Mouse (Mus musculus): ENCODE results near the gene Ptgfrn. TPM values are rescaled to one million over a fixed set of nuclear protein-coding genes. Genes with fewer than 3 reads are reported as not detected.
A peak's percentile ranks its signal among the peaks of the same experiment; 100 is the strongest.

The Ptgfrn gene
- polyA plus RNA-seq, 1 experiment from 2014 or later: 160 TPM

DNA sequence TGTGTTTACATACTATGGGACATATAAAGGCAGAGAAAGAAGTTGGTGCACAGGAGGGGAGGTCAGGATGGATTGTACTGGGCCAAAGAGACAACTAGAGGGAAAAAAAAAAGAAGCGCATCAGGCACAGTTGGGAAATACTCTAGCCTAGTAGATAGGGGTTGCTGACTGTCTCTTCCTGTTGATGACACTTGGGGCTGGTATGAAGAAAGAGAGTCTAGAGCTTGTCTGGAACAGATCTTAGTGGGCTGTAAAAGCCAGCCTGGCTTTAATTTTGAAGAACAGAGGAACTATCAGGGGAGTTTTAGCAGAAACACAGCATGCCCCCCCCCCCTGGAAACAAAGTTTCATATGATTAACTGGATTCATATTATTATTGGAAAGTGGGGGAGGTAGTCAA, 79.4 kb downstream of the Ptgfrn start:
- DNase-seq (ENCODE audit: low read depth, low spot score) (no peak), ATAC-seq (no peak)
- ChIA-PET CTCF (interaction anchor here (0.8 to 1.1 kb wide), 2 partner anchors 26 to 31 kb away, joined by 3 read pairs; no protein-coding TSS in a partner anchor), POLR2A (no interaction called here)
- H3K27me3 ChIP-seq: no peaks in the 10 kb centered on the region
- in situ Hi-C loops (cut with MboI; ENCODE audit: low pct_unique_long_range_greater_than_20kb): no loop called here
- TF ChIP-seq CTCF (IDR thresholded peaks at IDR 0.05): no peak

DNA sequence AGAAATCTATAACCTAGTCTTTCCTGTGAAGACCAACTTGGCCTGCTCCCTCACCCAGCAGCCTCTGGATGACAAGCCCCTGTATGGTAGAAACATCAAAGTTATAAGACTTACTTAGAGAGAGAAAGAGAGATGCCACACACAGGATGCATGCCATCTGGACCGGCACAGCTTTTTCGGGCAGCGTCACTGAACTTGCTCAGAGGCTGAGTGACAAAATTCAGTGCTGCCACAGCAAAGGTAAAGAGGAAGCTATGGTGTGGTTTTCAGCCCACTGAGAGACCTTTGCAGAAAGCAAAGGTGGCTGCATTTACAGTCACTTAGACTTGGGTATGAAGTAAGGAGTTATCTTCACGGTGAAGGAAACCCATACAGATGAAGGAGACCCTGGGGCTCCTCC, 80.7 kb downstream of the Ptgfrn start, which contains the start of gene Cd101:
Cd101 (minus strand) TSS at position 218 of the 400 bp plus-strand sequence.
- DNase-seq (ENCODE audit: low read depth, low spot score) (no peak), ATAC-seq (no peak)
- POLR2A ChIA-PET: no interaction called here
- no peaks in the 10 kb centered on the region for H3K27me3 ChIP-seq
- CTCF ChIA-PET: interaction anchor here (1.4 to 1.5 kb wide), 2 partner anchors 13 to 25 kb away, joined by 4 read pairs; no protein-coding TSS in a partner anchor
- TF ChIP-seq CTCF (IDR thresholded peaks at IDR 0.05): no peak
- in situ Hi-C loops (cut with MboI; ENCODE audit: low pct_unique_long_range_greater_than_20kb): no loop called here

DNA sequence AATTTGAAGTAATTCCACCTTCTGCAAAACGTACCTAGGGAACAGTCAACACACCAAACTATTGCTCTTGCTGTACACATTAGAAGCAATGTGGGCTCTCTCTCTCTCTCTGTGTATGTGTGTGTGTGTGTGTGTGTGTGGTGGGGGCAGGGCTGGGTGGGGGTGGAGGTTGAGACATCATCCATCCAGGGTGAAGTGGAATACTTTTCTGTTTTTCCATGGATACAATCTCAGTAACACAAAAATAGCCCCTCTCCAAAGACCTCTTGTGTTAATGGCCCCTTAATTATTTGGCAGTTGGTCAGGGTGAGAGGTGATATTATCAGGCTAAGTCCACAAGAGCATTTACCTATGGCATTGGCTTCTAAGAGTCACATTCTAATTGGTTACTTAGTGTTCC, 83.3 kb downstream of the Ptgfrn start:
- ATAC-seq (no peak), DNase-seq (ENCODE audit: low read depth, low spot score) (no peak)
- ChIA-PET CTCF (interaction anchor here (0.6 kb wide), 1 partner anchor 12 kb away, joined by 3 read pairs; no protein-coding TSS in a partner anchor), POLR2A (no interaction called here)
- TF ChIP-seq CTCF (IDR thresholded peaks at IDR 0.05): no peak
- H3K27me3 ChIP-seq: no peaks in the 10 kb centered on the region
- in situ Hi-C loops (cut with MboI; ENCODE audit: low pct_unique_long_range_greater_than_20kb): no loop called here

DNA sequence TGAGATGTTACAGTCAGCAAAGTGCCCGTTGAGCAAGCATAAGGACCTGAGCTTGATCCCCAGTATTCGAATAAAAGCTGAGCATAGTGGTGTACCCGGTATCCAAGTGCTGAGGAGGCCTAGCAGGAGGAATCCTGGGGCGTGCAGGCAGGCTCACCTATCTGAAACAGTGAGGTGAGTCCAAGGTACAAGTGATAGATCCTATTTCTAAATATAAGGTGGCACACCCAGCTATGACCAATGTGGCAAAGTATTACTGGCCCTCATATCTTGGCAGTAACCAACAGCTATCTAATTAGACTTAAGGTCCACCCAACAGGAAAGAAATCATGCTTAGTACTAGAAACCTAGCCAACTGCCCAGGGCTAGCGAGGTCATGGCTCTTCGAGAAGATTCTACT, 87.1 kb downstream of the Ptgfrn start:
- ChIA-PET POLR2A (no interaction called here), CTCF (interaction anchor here (0.6 to 1.4 kb wide), 3 partner anchors 18 to 122 kb away, joined by 3 read pairs; no protein-coding TSS in a partner anchor)
- ATAC-seq: no peak
- DNase-seq (ENCODE audit: low read depth, low spot score): no peak
- TF ChIP-seq CTCF (IDR thresholded peaks at IDR 0.05): no peak
- no peaks in the 10 kb centered on the region for H3K27me3 ChIP-seq
- in situ Hi-C loops (cut with MboI; ENCODE audit: low pct_unique_long_range_greater_than_20kb): no loop called here

DNA sequence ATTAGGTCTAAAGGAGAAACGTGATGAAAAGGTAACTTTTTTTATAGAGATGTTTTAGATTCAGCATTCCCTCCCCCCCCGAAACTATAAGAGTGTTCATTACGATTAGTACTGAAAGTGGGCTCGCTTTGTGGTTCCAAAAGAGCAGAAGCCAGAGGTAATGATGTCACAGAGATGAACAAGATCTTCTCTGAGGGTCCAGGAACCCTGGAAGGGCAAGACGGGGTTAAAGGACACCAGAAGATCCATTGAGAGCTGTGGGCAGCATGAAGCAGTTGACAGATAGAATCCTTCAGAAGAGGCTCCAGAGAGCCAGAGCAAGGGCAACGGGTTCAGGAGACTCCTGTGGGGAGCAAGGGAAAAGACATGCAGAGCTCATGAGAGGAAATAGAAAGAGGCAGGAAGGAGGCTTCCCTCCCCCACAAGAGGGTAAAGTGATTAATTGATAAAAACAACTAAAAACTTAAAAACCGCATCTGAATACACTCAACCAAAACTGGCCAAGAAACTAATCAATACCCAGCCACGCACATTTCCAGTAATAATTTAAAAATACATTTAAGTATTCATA, 88.5 kb downstream of the Ptgfrn start:
- ATAC-seq (no peak), DNase-seq (ENCODE audit: low read depth, low spot score) (no peak)
- in situ Hi-C loops (cut with MboI; ENCODE audit: low pct_unique_long_range_greater_than_20kb): no loop called here
- H3K27me3 ChIP-seq: no peaks in the 10 kb centered on the region
- POLR2A ChIA-PET: no interaction called here
- CTCF ChIA-PET: no interaction called here
- no peak for TF ChIP-seq CTCF (IDR thresholded peaks at IDR 0.05)

DNA sequence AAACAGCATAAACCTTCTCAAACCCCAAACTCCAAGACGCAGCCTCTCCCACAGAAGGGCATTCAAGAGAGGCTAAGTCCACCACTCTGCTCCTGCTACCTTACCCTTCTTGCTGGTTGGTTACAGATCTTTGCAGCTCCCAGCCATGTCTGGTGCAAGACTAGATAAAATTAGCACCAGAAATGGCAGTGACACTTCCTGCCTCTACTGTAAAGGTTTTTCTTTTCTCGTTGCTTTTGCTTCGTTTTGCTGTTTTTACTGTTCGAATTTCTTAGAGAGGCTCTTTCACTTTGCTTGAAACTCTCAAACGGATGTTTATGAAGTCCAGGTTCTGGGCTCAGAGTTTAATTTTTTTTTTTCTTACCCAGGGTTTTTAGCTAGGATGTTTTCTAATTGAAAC, 89.0 kb downstream of the Ptgfrn start:
- H3K27me3 ChIP-seq: no peaks in the 10 kb centered on the region
- in situ Hi-C loops (cut with MboI; ENCODE audit: low pct_unique_long_range_greater_than_20kb): no loop called here
- POLR2A ChIA-PET: no interaction called here
- TF ChIP-seq CTCF (IDR thresholded peaks at IDR 0.05): no peak
- CTCF ChIA-PET: no interaction called here
- ATAC-seq: no peak
- DNase-seq (ENCODE audit: low read depth, low spot score): no peak

DNA sequence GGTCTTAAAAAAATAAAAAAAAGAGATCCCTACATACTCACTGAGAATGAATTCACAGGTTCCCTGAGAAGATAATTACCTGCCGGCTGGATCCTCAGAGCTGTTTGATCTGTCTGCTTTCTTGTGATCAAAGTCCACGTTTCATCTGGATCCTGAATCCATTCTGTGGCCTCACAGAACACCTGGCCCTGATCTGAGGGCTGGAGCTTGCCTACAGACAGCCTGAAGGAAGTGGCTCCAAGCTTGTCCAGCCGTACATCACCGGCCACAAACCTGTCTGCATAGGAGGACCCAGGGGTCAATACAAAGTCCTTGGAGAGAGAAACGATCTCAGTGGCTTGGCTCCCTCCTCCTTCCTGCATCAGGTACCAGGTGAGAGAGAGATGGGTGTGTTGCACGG, 91.6 kb downstream of the Ptgfrn start:
- POLR2A ChIA-PET: no interaction called here
- no peak for TF ChIP-seq CTCF (IDR thresholded peaks at IDR 0.05)
- no peak for ATAC-seq
- H3K27me3 ChIP-seq: no peaks in the 10 kb centered on the region
- CTCF ChIA-PET: interaction anchor here (1.2 to 2.8 kb wide), 3 partner anchors 10 to 230 kb away, joined by 3 to 6 read pairs (median 4); no protein-coding TSS in a partner anchor
- DNase-seq (ENCODE audit: low read depth, low spot score): no peak
- in situ Hi-C loops (cut with MboI; ENCODE audit: low pct_unique_long_range_greater_than_20kb): no loop called here

DNA sequence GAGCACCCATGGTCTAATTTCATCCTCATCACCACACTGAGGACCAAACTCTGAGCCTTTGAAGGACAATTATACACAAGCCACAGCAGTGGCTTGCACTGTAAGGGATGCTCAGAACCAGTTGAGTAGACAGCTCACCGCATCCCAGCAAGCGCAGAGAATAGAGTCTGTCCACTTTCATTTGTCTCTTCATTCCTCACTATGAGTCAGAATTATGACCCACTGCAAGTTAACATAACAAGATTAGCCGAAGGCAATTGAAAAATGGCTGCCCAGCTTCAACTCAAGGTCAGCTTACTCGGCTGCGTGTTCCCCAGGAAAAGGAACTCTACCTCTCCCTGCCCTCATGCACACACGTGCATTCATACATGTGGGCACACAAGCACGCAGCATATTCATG, 94.0 kb downstream of the Ptgfrn start:
- ChIA-PET CTCF (interaction anchor here (0.7 to 1.0 kb wide), 2 partner anchors 9 to 37 kb away, joined by 3 read pairs; no protein-coding TSS in a partner anchor), POLR2A (no interaction called here)
- H3K27me3 ChIP-seq: no peaks in the 10 kb centered on the region
- in situ Hi-C loops (cut with MboI; ENCODE audit: low pct_unique_long_range_greater_than_20kb): no loop called here
- TF ChIP-seq CTCF (IDR thresholded peaks at IDR 0.05): no peak
- ATAC-seq (peak; percentile 70), DNase-seq (ENCODE audit: low read depth, low spot score) (no peak)

DNA sequence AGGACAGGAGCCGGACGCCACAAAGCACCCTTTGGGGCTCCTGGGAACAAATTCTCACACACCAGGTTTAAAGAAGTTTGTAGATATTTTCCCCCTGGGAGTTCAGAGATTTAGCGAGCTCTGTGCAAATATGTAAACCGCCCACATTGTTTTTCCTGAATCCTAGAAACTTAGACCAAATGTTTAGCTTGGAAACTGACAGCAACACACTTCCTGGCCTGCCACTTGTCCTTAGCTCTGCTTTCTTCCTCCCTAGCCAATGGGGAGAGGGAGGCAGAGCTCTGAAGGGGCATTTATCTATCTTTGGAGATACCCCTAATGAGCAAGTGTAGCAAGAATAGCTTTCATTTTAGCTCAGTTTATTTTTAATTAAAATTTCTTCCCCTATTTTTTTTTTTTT, 94.8 kb downstream of the Ptgfrn start:
- in situ Hi-C loops (cut with MboI; ENCODE audit: low pct_unique_long_range_greater_than_20kb): no loop called here
- H3K27me3 ChIP-seq: no peaks in the 10 kb centered on the region
- DNase-seq (ENCODE audit: low read depth, low spot score) (no peak), ATAC-seq (no peak)
- ChIA-PET CTCF (interaction anchor here (1.0 to 1.4 kb wide), 2 partner anchors 8 to 10 kb away, joined by 3 to 4 read pairs; no protein-coding TSS in a partner anchor), POLR2A (interaction anchor here (0.6 kb wide), 3 partner anchors 8 to 534 kb away, joined by 4 to 9 read pairs (median 4); no protein-coding TSS in a partner anchor)
- no peak for TF ChIP-seq CTCF (IDR thresholded peaks at IDR 0.05)

DNA sequence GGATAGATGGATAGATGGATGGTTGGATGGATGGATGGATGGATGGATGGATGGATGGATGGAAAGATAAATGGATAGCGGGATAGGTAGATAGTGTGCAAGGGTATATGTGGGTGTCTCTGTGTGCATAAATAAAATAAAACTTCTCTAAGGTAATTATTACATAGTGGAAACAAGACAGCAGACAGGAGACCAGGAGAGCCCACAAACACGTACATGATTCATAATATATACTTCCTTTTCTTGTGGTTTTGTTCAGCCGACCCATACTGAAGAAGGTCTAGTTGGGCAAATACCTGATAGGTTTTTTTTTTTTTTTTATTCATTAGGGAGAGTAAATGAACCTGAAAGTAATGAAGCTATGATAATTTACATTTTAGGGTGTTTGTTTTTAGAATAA, 96.5 kb downstream of the Ptgfrn start:
- no peaks in the 10 kb centered on the region for H3K27me3 ChIP-seq
- no peak for ATAC-seq
- ChIA-PET CTCF (interaction anchor here (1.3 to 1.9 kb wide), 3 partner anchors 14 to 92 kb away, joined by 3 to 7 read pairs (median 4); no protein-coding TSS in a partner anchor), POLR2A (interaction anchor here (1.2 kb wide), 1 partner anchor 34 kb away, joined by 3 read pairs; no protein-coding TSS in a partner anchor)
- no peak for TF ChIP-seq CTCF (IDR thresholded peaks at IDR 0.05)
- DNase-seq (ENCODE audit: low read depth, low spot score): no peak
- in situ Hi-C loops (cut with MboI; ENCODE audit: low pct_unique_long_range_greater_than_20kb): no loop called here

DNA sequence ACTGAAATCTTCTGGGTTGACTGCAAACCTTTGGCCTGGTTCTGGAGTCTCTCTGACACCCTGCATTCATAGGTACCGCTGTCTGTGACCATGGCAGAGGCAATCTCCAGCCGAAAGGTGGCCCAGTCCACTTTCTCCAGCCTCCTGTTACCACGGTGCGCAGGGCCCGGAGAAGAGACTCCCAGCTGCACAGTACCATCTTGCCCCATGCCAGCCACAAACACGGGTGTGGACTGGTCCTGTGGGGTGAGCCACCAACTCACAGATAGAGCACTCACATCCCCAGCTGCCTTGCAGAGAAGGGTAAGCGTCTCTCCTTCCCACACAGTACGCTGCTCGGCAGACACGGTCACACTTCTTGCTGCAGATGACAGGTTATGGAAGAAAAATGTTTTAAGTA, 97.1 kb downstream of the Ptgfrn start:
- no peak for TF ChIP-seq CTCF (IDR thresholded peaks at IDR 0.05)
- no peaks in the 10 kb centered on the region for H3K27me3 ChIP-seq
- in situ Hi-C loops (cut with MboI; ENCODE audit: low pct_unique_long_range_greater_than_20kb): no loop called here
- ChIA-PET CTCF (interaction anchor here (1.9 kb wide), 1 partner anchor 14 kb away, joined by 7 read pairs; no protein-coding TSS in a partner anchor), POLR2A (no interaction called here)
- ATAC-seq (no peak), DNase-seq (ENCODE audit: low read depth, low spot score) (no peak)

Data from Patski (cell line).